15 mouse cellular contexts compared by ENCODE assay signal in genomic region chr8:91170152-91170551, GRCm38 (mm10). TPM values are rescaled to one million over a fixed set of nuclear protein-coding genes. Genes with fewer than 3 reads are reported as not detected.
DNase-seq lines count a peak whose midpoint lies in the region; ATAC-seq lines count a peak whose summit lies in the region.
"Had no signal": no experiment of that assay in that cellular context is flagged by ENCODE, and none has a peak within 500 bp of the region (broad histone marks: within the 10 kb centered on the region; RNA-seq: fewer than 3 reads in every experiment).

No protein-coding gene starts in this region.

- no peaks in the 10 kb centered on the region for H3K36me3 ChIP-seq in kidney, embryonic 15.5 days
- no peaks in the 10 kb centered on the region for H3K36me3 ChIP-seq in forebrain, embryonic 16.5 days (ENCODE audit: control insufficient read depth, insufficient read depth)
- H3K36me3 ChIP-seq: embryonic facial prominence, embryonic 12.5 days; G1E; stomach, embryonic 15.5 days had no signal

- no peak overlapping the region for H3K4me2 ChIP-seq in kidney, embryonic 15.5 days
- no peak overlapping the region for H3K4me2 ChIP-seq in forebrain, embryonic 16.5 days (ENCODE audit: low read length)
- H3K4me2 ChIP-seq: embryonic facial prominence, embryonic 12.5 days; stomach, embryonic 15.5 days had no signal

- ATAC-seq in kidney, embryonic 15.5 days (replicated peaks; ENCODE audit: low FRiP score) = no peak
- no peak for ATAC-seq in forebrain, embryonic 16.5 days

- peak; percentile 64 for DNase-seq in kidney, adult 11 months
- DNase-seq in R1 (ENCODE audit: low read depth, low spot score) = peak; percentile 73
- peak; percentile 35 to 44 for DNase-seq in kidney, postnatal 36 days
- no peak for DNase-seq in layer of hippocampus, adult 9-11 months
- no peak for DNase-seq in right cerebral cortex, postnatal 25 days
- DNase-seq in embryo, embryonic 9.5 days (ENCODE audit: extremely low spot score) = no peak
- DNase-seq: cerebellum, adult 11 months; cerebellum, postnatal 36 days; right cerebral cortex, postnatal 14 days had no signal

- H3K9me3 ChIP-seq in kidney, embryonic 15.5 days (replicated peaks) = 0 out of 2 replicates have a peak, but pooled peaks cover 1% of the 10 kb centered on the region
- no peaks in the 10 kb centered on the region for H3K9me3 ChIP-seq in forebrain, embryonic 16.5 days (ENCODE audit: control insufficient read depth, low read length)
- H3K9me3 ChIP-seq: embryonic facial prominence, embryonic 12.5 days; G1E; stomach, embryonic 15.5 days had no signal

- H3K4me3 ChIP-seq in kidney, embryonic 15.5 days (replicated peaks) = no peak overlapping the region
- no peak overlapping the region for H3K4me3 ChIP-seq in forebrain, embryonic 16.5 days (replicated peaks; ENCODE audit: low read length)
- H3K4me3 ChIP-seq: embryonic facial prominence, embryonic 12.5 days; stomach, embryonic 15.5 days had no signal

- no peaks in the 10 kb centered on the region for H3K27me3 ChIP-seq in kidney, embryonic 15.5 days
- no peaks in the 10 kb centered on the region for H3K27me3 ChIP-seq in forebrain, embryonic 16.5 days (replicated peaks; ENCODE audit: control insufficient read depth, insufficient read depth, low read length)
- H3K27me3 ChIP-seq: embryonic facial prominence, embryonic 12.5 days; stomach, embryonic 15.5 days had no signal

- 68% methylated on average over 6 of the region's 6 CpGs for WGBS in kidney, embryonic 15.5 days
- 81% methylated on average over 6 of the region's 6 CpGs for WGBS in forebrain, embryonic 16.5 days

- H3K9ac ChIP-seq in kidney, embryonic 15.5 days = no peak overlapping the region
- H3K9ac ChIP-seq in forebrain, embryonic 16.5 days (replicated peaks; ENCODE audit: low read depth, low read length) = no peak overlapping the region
- H3K9ac ChIP-seq: embryonic facial prominence, embryonic 12.5 days; stomach, embryonic 15.5 days had no signal

- H3K4me1 ChIP-seq in kidney, embryonic 15.5 days = peaks cover 9% of the 10 kb centered on the region; the same call in 1 of the 2 replicates
- peaks cover 13% of the 10 kb centered on the region for H3K4me1 ChIP-seq in forebrain, embryonic 16.5 days (replicated peaks; ENCODE audit: control insufficient read depth, insufficient read depth, low read length)
- H3K4me1 ChIP-seq: embryonic facial prominence, embryonic 12.5 days; stomach, embryonic 15.5 days had no signal

- H3K27ac ChIP-seq in kidney, embryonic 15.5 days = no peak overlapping the region
- peak overlapping the region; percentile 33; the same call in 1 of the 2 replicates for H3K27ac ChIP-seq in forebrain, embryonic 16.5 days (ENCODE audit: low read length)
- H3K27ac ChIP-seq: embryonic facial prominence, embryonic 12.5 days; macrophage; stomach, embryonic 15.5 days had no signal

RNA-seq across cellular contexts. Expression of gene Aktip, which starts 29.6 kb away (rescaled TPM):
- polyA plus RNA-seq in kidney, embryonic 15.5 days (2015; fragmentation: Nextera tagmentation; extraction: Ambion mirVana) = 69.9 and 75.2 TPM in 2 replicates
- 148 and 151 TPM in 2 replicates for polyA plus RNA-seq in forebrain, embryonic 16.5 days (2015; fragmentation: Nextera tagmentation; extraction: Ambion mirVana)

Comparison
In these comparisons a context has a peak if more than half of its experiments do, and no peak if none do; other contexts are left out.
1. DNase-seq: peak in kidney, adult 11 months (single experiment), R1 (single experiment) and kidney, postnatal 36 days (2 of 2); none in layer of hippocampus, adult 9-11 months (single experiment), right cerebral cortex, postnatal 25 days (single experiment) and embryo, embryonic 9.5 days (single experiment).